Mouse (Mus musculus): ENCODE data around the gene Gm10228. TPM values are rescaled to one million over a fixed set of nuclear protein-coding genes. Genes with fewer than 3 reads are reported as not detected.
"Not testable (repeated sequence)": the region's sequence is repeated elsewhere in the genome, so short reads cannot be mapped to it uniquely, and the experiment has no call there.

Gm10228 gene
- not detected for total RNA-seq (2021)
- long read RNA-seq, experiment 1: 0 reads
- long read RNA-seq, experiment 2: 0 reads

GRCm38 (mm10) chr16:89041372-89041771 lies at the start of gene Gm10228:
Gm10228 (minus strand) TSS chr16:89041472.
- H3K4me3 ChIP-seq; intact Hi-C loops (cut with DNase I); DNase-seq; H3K27ac ChIP-seq: not testable (repeated sequence)

GRCm38 (mm10) chr16:89071041-89071440 lies 29.8 kb upstream of the Gm10228 start:
- H3K27ac ChIP-seq; DNase-seq; intact Hi-C loops (cut with DNase I); H3K4me3 ChIP-seq: not testable (repeated sequence)

- intact Hi-C loops (cut with DNase I); H3K27ac ChIP-seq; H3K4me3 ChIP-seq; DNase-seq: not testable (repeated sequence)
Measured at GRCm38 (mm10) chr16:89063902-89064301, 22.6 kb upstream of the Gm10228 start, which contains the start of gene 1110025L11Rik. 1110025L11Rik (minus strand) TSS chr16:89064002.

- no peak for TF ChIP-seq CTCF (IDR thresholded peaks at IDR 0.05)
- Histone ChIP-seq H3K27ac (no peak within 1 kb of the TSS), H3K4me3 (no peak within 1 kb of the TSS)
- DNase-seq: no peak
- intact Hi-C loops (cut with DNase I): no loop called here
Measured at GRCm38 (mm10) chr16:89047783-89048182, 6.5 kb upstream of the Gm10228 start, which contains the start of gene Krtap6-5. Krtap6-5 (minus strand) TSS chr16:89047883.

- H3K27ac ChIP-seq; DNase-seq; intact Hi-C loops (cut with DNase I); H3K4me3 ChIP-seq: not testable (repeated sequence)
Measured at GRCm38 (mm10) chr16:89031399-89031798, 9.9 kb downstream of the Gm10228 start, which contains the start of gene Krtap6-1. Krtap6-1 (plus strand) TSS chr16:89031699.

- intact Hi-C loops (cut with DNase I); H3K4me3 ChIP-seq; DNase-seq; H3K27ac ChIP-seq: not testable (repeated sequence)
Measured at GRCm38 (mm10) chr16:89014984-89015383, 26.3 kb downstream of the Gm10228 start, which contains the start of gene Gm10229. Gm10229 (plus strand) TSS chr16:89015284.

GRCm38 (mm10) chr16:89013973-89014372 lies 27.3 kb downstream of the Gm10228 start:
- DNase-seq: no peak
- TF ChIP-seq CTCF (IDR thresholded peaks at IDR 0.05): no peak
- no peak overlapping the region for H3K4me3 ChIP-seq
- intact Hi-C loops (cut with DNase I): no loop called here
- H3K27ac ChIP-seq: no peak overlapping the region

GRCm38 (mm10) chr16:89010659-89011058 lies 30.6 kb downstream of the Gm10228 start, which contains the start of gene Krtap22-2:
Krtap22-2 (minus strand) TSS chr16:89010759.
- DNase-seq: no peak
- Histone ChIP-seq H3K27ac (no peak within 1 kb of the TSS), H3K4me3 (no peak within 1 kb of the TSS)
- intact Hi-C loops (cut with DNase I): no loop called here
- no peak for TF ChIP-seq CTCF (IDR thresholded peaks at IDR 0.05)

Other genes with a start within 250 kb of the Gm10228 start
- not detected for gene Gm20741, start 229.3 kb downstream of the Gm10228 start, total RNA-seq (2021)
- gene Krtap15, start 221.3 kb downstream of the Gm10228 start, total RNA-seq (2021): not detected
- not detected for gene Krtap14, start 215.3 kb downstream of the Gm10228 start, total RNA-seq (2021)
- not detected for gene Krtap19-1, start 172.1 kb downstream of the Gm10228 start, total RNA-seq (2021)
- not detected for gene Krtap19-2, start 167.2 kb downstream of the Gm10228 start, total RNA-seq (2021)
- gene Krtap19-3, start 163.4 kb downstream of the Gm10228 start, total RNA-seq (2021): not detected
- gene Krtap19-4, start 156.4 kb downstream of the Gm10228 start, total RNA-seq (2021): not detected
- gene Krtap19-5, start 145.0 kb downstream of the Gm10228 start, total RNA-seq (2021): not detected
- not detected for gene Krtap19-9b, start 109.2 kb downstream of the Gm10228 start, total RNA-seq (2021)
- not detected for gene Krtap16-3, start 78.6 kb downstream of the Gm10228 start, total RNA-seq (2021)
- gene Krtap22-2, start 30.7 kb downstream of the Gm10228 start, total RNA-seq (2021): not detected
- not detected for gene Gm10229, start 26.2 kb downstream of the Gm10228 start, total RNA-seq (2021)
- gene Krtap6-1, start 9.8 kb downstream of the Gm10228 start, total RNA-seq (2021): not detected
- gene Krtap6-5, start 6.4 kb upstream of the Gm10228 start, total RNA-seq (2021): not detected
- not detected for gene 1110025L11Rik, start 22.5 kb upstream of the Gm10228 start, total RNA-seq (2021)
- gene Krtap6-3, start 42.5 kb upstream of the Gm10228 start, total RNA-seq (2021): not detected
- not detected for gene Gm6358, start 99.4 kb upstream of the Gm10228 start, total RNA-seq (2021)
- gene Gm10061, start 109.6 kb upstream of the Gm10228 start, total RNA-seq (2021): not detected
- gene Gm9789, start 116.5 kb upstream of the Gm10228 start, total RNA-seq (2021): not detected
- not detected for gene Gm7735, start 128.0 kb upstream of the Gm10228 start, total RNA-seq (2021)
- gene 1110057P08Rik, start 133.3 kb upstream of the Gm10228 start, total RNA-seq (2021): not detected
- gene Krtap20-2, start 164.4 kb upstream of the Gm10228 start, total RNA-seq (2021): not detected